Mouse (Mus musculus) lung, postnatal 0 days (tissue): ENCODE measurements around the gene Tagln.

ENCODE experiments used
- CTCF ChIP-seq: IDR thresholded peaks from 2 replicates; pipeline ENCODE4 v1.5.1; 2016; ENCODE audit warnings: antibody characterized with exemption, mild to moderate bottlenecking
- EP300 ChIP-seq: IDR thresholded peaks from 2 replicates; pipeline ENCODE4 v1.6.1; 2016; ENCODE audit warnings: antibody characterized with exemption, mild to moderate bottlenecking, control low read depth

DNA sequence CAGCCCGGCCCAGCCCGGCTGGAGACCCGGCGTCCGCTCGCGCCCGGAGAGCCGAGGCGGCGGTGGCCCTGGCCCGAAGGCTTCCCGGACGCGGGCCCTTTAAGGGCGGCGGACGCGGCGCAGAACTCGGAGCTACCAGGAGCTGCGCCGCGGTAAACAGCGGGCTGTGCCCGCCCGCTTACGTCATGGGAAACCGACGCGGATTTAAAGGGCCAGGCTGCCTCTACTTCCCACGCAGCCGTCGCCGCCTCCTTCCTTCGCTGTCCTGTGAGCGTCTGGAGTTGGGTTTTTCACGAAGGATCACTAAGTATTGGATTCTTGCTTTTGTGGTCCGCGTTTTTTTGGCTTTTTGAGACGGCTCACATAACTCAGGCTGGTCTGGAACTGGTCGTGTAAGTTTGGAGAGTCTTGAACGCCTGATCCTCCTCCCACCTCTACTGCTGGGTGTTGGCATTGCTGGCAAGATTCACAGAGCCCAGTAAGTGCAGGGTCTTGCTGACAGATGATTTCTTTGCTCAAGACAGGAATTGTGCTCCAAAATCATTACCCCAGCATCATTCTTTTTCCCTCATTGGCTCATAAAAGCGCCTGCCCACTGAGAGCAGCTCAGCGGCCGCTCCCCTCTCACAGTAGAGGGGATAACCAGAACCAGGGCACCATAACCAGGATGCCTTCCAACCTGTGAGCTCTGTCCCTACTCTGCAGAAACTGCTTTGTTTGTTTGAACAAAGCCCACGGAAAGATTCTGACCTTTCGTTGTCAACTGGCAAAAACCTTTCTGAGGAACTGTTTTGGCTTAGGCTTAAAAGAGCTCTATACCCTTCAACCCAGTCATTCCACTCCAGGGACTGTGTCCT, 19.5 kb upstream of the Tagln start, which contains the start of gene Sidt2:
- TF ChIP-seq CTCF (peak; percentile 25; the same call in 1 of the 2 replicates), EP300 (no peak)
